Mouse (Mus musculus): Measurements from ENCODE around the gene Taf1d.

- TF ChIP-seq POLR2A (IDR thresholded peaks at IDR 0.05; ENCODE audit: insufficient read depth, low read length) (no peak), CTCF (IDR thresholded peaks at IDR 0.05; ENCODE audit: low read depth, low read length) (no peak)
These were observed 59.8 kb downstream of the Taf1d start for GRCm38 (mm10) chr9:15365856-15366255.
